Mouse (Mus musculus): Measurements from ENCODE around the gene Akap13.
"Not testable (repeated sequence)": the region's sequence is repeated elsewhere in the genome, so short reads cannot be mapped to it uniquely, and the experiment has no call there.

The Akap13 gene

GRCm38 (mm10) chr7:75759992-75760514, 304.7 kb downstream of the Akap13 start:
- DNase-seq (ENCODE audit: low spot score in 2 of 2) = no peak

GRCm38 (mm10) chr7:75760661-75761319, 305.5 kb downstream of the Akap13 start:
- DNase-seq (ENCODE audit: low spot score in 2 of 2) = not testable (repeated sequence)

GRCm38 (mm10) chr7:75762225-75762624, 306.9 kb downstream of the Akap13 start:
- DNase-seq (ENCODE audit: low spot score in 2 of 2) = not testable (repeated sequence)

GRCm38 (mm10) chr7:75767080-75767769, 311.9 kb downstream of the Akap13 start:
- not testable (repeated sequence) for DNase-seq (ENCODE audit: low spot score in 2 of 2)

DNA sequence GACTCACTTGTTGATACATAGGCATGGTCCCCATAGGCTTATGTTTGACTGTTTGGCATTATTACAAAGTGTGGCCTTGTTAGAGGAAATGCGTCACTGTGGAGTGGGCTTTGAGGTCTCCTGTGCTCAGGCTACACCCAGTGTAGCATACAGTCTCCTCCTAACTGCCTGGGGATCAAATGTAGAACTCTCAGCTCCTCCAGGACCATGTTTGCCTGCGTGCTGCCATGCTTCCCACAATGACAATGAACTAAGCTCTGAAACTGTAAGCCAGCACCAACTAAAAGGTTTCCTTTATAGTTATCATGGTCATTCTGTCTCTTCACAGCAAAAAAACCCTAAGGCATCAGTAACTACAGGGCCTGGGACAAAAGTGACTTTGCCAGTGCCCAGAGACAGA, 312.8 kb downstream of the Akap13 start:
- DNase-seq (ENCODE audit: low spot score in 2 of 2) = no peak

GRCm38 (mm10) chr7:75769909-75770308, 314.6 kb downstream of the Akap13 start:
- DNase-seq (ENCODE audit: low spot score in 2 of 2) = no peak

DNA sequence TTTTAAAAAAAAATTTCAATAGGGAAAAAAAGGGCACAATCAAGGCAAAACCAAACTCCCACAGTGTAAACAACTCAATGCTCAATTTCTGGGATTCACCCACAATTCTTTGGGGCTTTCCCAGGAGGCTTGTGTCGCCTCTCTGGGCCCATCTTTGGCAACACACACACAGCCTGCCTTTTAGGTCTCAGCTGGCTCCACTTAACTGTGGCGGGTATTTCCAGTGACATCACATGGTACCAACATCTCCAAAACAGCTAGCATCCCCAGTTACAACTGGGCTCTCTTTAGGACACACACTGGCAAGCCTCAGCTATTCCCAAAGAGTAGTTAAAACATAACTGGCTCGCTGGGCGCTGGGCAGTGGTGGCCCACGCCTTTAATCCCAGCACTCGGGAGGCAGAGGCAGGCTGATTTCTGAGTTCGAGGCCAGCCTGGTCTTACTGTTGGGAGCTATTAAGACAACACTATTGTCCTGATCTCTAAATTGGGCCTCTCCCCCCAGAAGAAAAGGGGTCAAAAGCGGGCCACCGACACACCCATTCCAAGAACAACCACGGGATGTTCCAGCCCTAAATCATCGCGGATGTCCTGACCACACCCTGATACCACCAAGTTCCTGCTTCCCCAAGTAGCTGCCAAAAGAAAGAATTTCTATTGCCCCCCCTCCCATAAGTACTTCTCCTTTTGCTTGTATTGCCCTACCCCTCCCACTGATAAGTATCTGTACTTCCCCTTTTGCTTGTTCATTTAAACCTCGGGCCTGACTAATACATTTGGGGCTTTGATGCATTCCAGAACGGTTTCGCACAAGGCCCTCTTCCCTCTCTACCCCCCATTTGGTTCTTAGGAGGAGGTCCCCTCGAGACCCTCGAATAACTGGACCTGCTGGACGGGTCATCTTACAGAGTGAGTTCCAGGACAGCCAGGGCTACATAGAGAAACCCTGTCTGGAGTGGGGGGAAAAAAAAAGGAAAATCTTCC, 319.1 kb downstream of the Akap13 start:
- not testable (repeated sequence) for DNase-seq (ENCODE audit: low spot score in 2 of 2)

GRCm38 (mm10) chr7:75778053-75778452, 322.7 kb downstream of the Akap13 start:
- DNase-seq (ENCODE audit: low spot score in 2 of 2) = no peak

DNA sequence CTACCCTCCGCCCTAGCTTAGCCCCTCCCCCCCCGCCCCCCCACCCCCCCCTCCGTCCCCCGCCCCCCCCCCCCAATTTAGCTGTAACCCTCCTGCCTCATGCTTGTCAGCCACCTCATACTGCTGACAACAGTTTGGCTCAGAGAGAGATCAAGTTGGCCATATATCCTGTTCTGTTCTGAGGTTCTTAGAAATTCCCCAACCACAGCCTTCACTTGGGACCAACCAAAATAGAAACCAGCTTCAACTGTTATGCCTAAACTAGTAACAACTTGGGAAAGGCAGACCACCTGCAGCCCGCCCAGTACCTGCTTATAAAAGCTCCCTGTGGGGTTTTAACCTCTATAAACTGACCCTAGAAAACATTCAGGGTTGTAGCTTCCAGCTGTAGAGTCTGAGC, 325.5 kb downstream of the Akap13 start:
- DNase-seq (ENCODE audit: low spot score in 2 of 2) = no peak

- no peak for DNase-seq (ENCODE audit: low spot score in 2 of 2)
Measured at GRCm38 (mm10) chr7:75781298-75781947, 326.1 kb downstream of the Akap13 start.

GRCm38 (mm10) chr7:75781948-75782722, 326.8 kb downstream of the Akap13 start:
- peak; percentile 73 to 86 for DNase-seq (ENCODE audit: low spot score in 2 of 2)

GRCm38 (mm10) chr7:75782723-75783011, 327.3 kb downstream of the Akap13 start:
- no peak for DNase-seq (ENCODE audit: low spot score in 2 of 2)

DNA sequence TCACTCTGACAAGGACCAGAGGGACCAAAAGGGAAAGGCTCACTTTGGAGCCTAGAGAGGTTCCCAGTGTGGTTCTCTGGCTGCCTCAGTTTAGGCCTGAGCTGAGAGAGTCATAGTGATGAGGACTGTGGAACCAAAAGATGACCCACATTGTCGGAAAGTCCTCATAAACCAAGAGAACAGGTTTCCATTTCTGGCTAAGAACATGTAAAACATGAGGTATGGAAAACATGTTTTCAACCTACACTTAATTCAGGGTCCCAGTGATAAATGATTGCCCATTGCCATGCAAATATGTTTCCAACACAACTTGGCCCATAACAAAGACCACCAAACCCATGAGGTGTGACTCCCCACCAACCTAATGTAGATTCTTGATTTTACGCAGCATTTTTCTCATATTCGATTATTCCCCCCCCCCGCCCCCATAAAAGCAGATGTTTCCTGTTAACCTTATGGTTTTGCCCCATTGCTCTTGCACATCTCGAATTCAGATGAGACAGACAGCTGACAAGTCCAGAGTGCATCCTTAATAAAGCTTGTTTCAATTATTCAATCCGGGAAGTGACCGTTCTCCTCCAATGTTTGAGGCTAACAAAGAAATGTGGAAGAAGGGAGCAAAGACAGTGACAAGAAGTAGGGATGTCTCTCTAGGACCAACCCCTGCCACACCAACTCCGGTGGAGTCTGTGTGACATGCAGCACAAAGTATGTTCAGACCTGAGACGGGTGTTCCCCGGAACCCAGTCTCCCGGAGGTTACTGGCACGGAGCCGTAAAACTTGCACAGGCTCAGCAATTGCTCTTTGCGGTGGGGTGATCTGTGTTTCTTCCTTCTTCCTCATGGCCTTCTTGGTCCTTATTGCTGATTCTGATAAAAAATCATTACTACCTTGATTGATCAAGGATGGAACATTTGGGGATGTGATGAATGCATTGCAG, 330.3 kb downstream of the Akap13 start:
- DNase-seq (ENCODE audit: low spot score in 2 of 2) = no peak

DNA sequence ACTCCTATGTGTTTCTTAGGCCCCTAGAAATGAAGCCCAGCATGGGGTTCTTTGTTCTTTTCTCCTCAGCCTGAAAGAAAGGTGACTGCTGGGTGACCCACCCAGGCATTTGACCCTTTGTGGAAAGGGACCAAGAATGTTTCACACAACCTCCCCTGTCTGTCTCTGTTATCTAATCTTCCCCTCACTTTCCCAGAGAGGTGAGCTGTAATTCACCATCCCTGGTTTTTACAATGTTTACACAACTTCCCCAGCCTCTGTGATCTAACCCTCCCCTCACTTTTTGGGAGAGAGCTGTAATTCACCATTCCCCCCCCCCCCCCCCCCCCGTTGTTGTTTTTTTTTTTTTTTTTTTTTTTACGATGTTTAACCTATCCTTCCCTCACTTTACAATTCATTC, 331.5 kb downstream of the Akap13 start:
- DNase-seq (ENCODE audit: low spot score in 2 of 2) = no peak

- DNase-seq (ENCODE audit: low spot score in 2 of 2) = no peak
Measured at GRCm38 (mm10) chr7:75787371-75787770, 332.0 kb downstream of the Akap13 start.

GRCm38 (mm10) chr7:75788069-75788800, 332.9 kb downstream of the Akap13 start:
- DNase-seq (ENCODE audit: low spot score in 2 of 2) = not testable (repeated sequence)

DNA sequence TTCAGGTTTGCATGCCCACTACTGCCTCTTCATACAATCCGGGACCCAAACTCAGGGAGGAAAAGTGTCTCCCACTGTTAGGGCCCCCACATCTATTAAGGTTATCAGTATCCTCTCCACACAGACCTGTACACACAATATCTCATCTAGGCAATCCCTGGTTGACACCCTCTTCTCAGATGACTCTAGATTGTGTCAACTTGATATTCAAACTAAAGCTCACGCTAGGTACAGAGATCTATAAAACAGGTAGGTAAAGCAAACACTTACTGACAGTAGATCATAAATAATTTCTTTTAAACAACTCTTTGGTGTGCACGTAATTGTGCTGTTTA, 333.4 kb downstream of the Akap13 start:
- not testable (repeated sequence) for DNase-seq (ENCODE audit: low spot score in 2 of 2)

GRCm38 (mm10) chr7:75789746-75790145, 334.4 kb downstream of the Akap13 start:
- no peak for DNase-seq (ENCODE audit: low spot score in 2 of 2)
